Mouse (Mus musculus): ENCODE data around the gene Oxsm.

DNA sequence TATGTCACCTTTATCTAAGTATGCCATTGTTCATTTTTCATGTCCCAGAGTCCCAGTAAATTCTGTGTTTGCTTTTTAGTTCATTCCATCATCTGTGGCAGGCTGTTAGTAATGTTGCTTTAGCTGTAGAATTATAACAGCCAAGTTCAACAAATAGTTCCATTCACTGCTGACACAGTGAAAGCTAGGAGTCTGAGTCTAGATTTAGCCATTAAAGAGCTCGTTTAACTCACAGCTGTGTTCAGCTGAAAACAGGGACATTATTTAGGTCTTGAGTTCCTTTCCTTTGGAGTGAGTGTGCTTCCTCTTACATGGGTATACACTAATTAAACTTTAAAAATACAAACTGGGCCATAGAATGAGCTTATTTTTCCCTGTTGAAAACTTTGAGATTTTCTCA, 42.8 kb upstream of the Oxsm start:
- no peak for TF ChIP-seq GATA1 (IDR thresholded peaks at IDR 0.05; ENCODE audit: low read length)
- TF ChIP-seq TAL1 (IDR thresholded peaks at IDR 0.05; ENCODE audit: low read length): no peak

All from erythroblast, embryonic 14.5 days (primary cell).